Mouse (Mus musculus) lung, postnatal 0 days (tissue): ENCODE data around the gene Sele.

Experiments
- CTCF ChIP-seq: IDR thresholded peaks from 2 replicates; pipeline ENCODE4 v1.5.1; 2016; ENCODE audit warnings: antibody characterized with exemption, mild to moderate bottlenecking
- EP300 ChIP-seq: IDR thresholded peaks from 2 replicates; pipeline ENCODE4 v1.6.1; 2016; ENCODE audit warnings: antibody characterized with exemption, mild to moderate bottlenecking, control low read depth

GRCm38 (mm10) chr1:164019789-164020188, 28.2 kb upstream of the Sele start:
- TF ChIP-seq EP300 (no peak), CTCF (no peak)
